Mouse (Mus musculus): ENCODE measurements at regions not wholly inside any gene's neighbourhood (a gene's known extent, or its start where the extent isn't known, plus 50 kb on each side); places are given as distances from the start of the nearest gene placed in this dataset.
A peak's percentile ranks its signal among the peaks of the same experiment; 100 is the strongest.

DNA sequence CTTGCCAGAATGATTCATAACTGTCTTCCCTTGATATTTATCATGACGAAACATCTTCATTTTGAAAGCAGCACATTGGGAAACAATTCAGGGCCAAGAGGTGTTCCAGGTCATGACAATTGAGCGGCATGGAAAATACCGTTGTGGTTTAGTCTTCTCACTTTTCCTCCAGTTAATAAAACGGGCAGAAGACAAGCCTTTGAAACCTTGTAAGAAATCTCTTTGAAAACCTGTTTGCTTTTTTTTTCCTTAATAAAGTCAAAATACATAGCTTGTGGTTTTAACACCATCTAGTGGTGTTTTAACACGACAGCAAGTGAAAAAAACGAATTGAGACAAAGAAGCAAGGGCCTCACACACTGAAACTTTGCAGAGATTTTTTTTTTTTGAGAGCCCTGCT, 1389.0 kb upstream of the Acvr2a start:
- DNase-seq (ENCODE audit: low spot score in 2 of 2) = peak; percentile 6 to 22

DNA sequence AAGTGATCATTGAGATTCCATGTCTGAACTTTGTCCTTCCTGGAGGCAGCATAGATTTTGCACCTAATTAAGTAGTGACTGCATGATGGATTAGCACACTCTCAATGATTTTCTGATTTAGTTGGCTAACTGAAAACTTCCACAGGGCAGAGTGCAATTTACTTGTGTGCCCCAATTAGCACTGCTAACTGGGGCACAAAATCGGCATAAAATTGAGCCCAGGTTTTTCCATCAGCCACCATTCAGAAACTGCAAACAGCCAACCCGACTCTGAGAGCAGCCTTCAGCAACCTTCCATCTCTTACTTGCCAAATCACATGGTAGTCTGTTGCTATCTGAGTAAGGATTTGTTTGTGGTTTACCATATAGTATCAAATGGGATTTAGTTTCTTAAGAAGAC, 1384.1 kb upstream of the Acvr2a start:
- peak in 1 of 2 experiments; percentile 6 for DNase-seq (ENCODE audit: low spot score in 2 of 2)

DNA sequence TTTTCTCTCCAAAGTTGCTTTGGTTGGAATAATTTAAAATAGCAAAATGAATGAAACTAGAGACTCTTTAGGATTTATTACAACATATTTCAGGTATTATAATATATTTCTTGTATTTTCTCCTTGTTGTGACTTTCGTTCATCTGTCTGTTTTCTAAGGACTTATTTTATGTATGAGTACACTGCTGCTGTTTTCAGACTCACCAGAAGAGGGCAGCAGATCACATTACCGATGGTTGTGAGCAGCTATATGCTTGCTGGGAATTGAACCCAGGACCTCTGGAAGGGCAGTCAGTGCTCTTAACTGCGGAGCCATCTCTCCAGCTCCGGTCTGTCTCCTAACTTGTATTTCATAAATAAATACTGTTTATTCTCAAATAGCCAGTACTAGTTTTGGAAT, 1347.9 kb upstream of the Acvr2a start:
- DNase-seq (ENCODE audit: low spot score in 2 of 2) = peak in 1 of 2 experiments; percentile 1

DNA sequence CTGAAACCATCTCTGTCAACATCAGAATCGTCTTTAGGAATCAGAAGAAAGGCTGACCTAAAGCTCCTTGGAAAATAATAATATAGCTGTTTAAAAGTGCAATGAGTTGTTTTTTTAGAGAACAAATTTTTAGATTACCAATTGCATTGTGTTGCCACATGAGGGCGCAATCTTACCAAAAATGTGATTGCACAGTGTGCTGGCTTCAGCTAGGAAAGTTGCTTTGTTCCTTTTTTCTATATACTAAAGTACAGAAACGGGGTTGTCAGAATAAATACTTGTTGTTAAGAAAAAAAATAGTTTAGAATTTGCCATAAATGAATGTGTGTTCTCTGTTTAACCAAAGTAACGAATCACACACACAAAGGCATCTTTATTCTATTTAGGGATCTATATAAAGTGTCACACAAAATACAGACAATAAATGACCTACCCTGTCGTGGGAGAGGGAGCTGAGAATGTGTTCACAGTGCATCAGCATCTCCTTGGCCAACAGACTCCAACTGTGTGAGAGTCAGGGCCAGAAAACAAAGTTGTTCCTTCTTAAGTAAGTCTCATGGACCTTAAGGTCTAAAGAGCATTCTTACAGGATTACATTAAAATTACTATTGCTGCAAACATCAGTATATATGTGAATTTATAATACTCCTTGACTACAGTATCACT, 1321.9 kb upstream of the Acvr2a start:
- peak; percentile 19 to 36 for DNase-seq (ENCODE audit: low spot score in 2 of 2)

Data from frontal cortex, postnatal 36 days (tissue).